Mouse (Mus musculus): ENCODE measurements at regions not wholly inside any gene's neighbourhood (a gene's known extent, or its start where the extent isn't known, plus 50 kb on each side); places are given as distances from the start of the nearest gene placed in this dataset.

- no peak for DNase-seq
Observed at GRCm38 (mm10) chr15:93774340-93774739, 178.6 kb upstream of the Prickle1 start.

GRCm38 (mm10) chr15:93766981-93767380, 171.3 kb upstream of the Prickle1 start:
- DNase-seq, result no peak

GRCm38 (mm10) chr15:93763047-93763446, 167.4 kb upstream of the Prickle1 start:
- no peak for DNase-seq

- DNase-seq, result no peak
Observed at GRCm38 (mm10) chr15:93758204-93758836, 162.6 kb upstream of the Prickle1 start.

- no peak for DNase-seq
Observed at GRCm38 (mm10) chr15:93755989-93756388, 160.3 kb upstream of the Prickle1 start.

GRCm38 (mm10) chr15:93751817-93752216, 156.1 kb upstream of the Prickle1 start:
- DNase-seq, result no peak

GRCm38 (mm10) chr15:93750953-93751352, 155.3 kb upstream of the Prickle1 start:
- peak in 1 of 2 experiments; percentile 3 for DNase-seq

- DNase-seq, result no peak
Observed at GRCm38 (mm10) chr15:93744191-93744945, 148.7 kb upstream of the Prickle1 start.

- no peak for DNase-seq
Observed at GRCm38 (mm10) chr15:93733731-93734510, 138.2 kb upstream of the Prickle1 start.

- no peak for DNase-seq
Observed at GRCm38 (mm10) chr15:93732825-93733224, 137.1 kb upstream of the Prickle1 start.

GRCm38 (mm10) chr15:93731161-93731560, 135.5 kb upstream of the Prickle1 start:
- no peak for DNase-seq

GRCm38 (mm10) chr15:93715443-93715842, 119.8 kb upstream of the Prickle1 start:
- DNase-seq, result no peak

- DNase-seq, result peak; percentile 8 to 9
Observed at GRCm38 (mm10) chr15:93713428-93713827, 117.7 kb upstream of the Prickle1 start.

GRCm38 (mm10) chr15:93712594-93712993, 116.9 kb upstream of the Prickle1 start:
- DNase-seq, result no peak

- DNase-seq, result no peak
Observed at GRCm38 (mm10) chr15:93711150-93711784, 115.6 kb upstream of the Prickle1 start.

GRCm38 (mm10) chr15:93710493-93711149, 114.9 kb upstream of the Prickle1 start:
- DNase-seq, result no peak

- no peak for DNase-seq
Observed at GRCm38 (mm10) chr15:93706366-93706930, 110.8 kb upstream of the Prickle1 start.

GRCm38 (mm10) chr15:93705651-93706050, 110.0 kb upstream of the Prickle1 start:
- no peak for DNase-seq

- no peak for DNase-seq
Observed at GRCm38 (mm10) chr15:93705109-93705508, 109.4 kb upstream of the Prickle1 start.

GRCm38 (mm10) chr15:93701017-93701416, 105.3 kb upstream of the Prickle1 start:
- DNase-seq, result no peak

- DNase-seq, result peak; percentile 53 to 62
Observed at GRCm38 (mm10) chr15:93699971-93700370, 104.3 kb upstream of the Prickle1 start.

- DNase-seq, result no peak
Observed at GRCm38 (mm10) chr15:93698182-93698822, 102.6 kb upstream of the Prickle1 start.

Data from cerebellum, postnatal 36 days (tissue).